Mouse (Mus musculus) skeletal muscle tissue, adult 2 months (tissue): Measurements from ENCODE around the gene Phgr1.
A peak's percentile ranks its signal among the peaks of the same experiment; 100 is the strongest.

ENCODE experiments used
- DNase-seq: peaks from one replicate; pipeline ENCODE4 v3.0.0-alpha.2; 2012; ENCODE audit warnings: low read depth, low spot score

Gene Phgr1

GRCm38 (mm10) chr2:118779065-118779464 lies 6.5 kb downstream of the Phgr1 start:
- no peak for DNase-seq

GRCm38 (mm10) chr2:118779504-118780480 lies 7.2 kb downstream of the Phgr1 start, which contains the start of gene Disp2:
Gene Disp2, plus strand, starts transcription at chr2:118779719.
- DNase-seq = peak; percentile 83

GRCm38 (mm10) chr2:118781115-118781514 lies 8.5 kb downstream of the Phgr1 start:
- no peak for DNase-seq

- no peak for DNase-seq
These were observed 9.7 kb downstream of the Phgr1 start for GRCm38 (mm10) chr2:118782303-118782702.

- DNase-seq = no peak
These were observed 10.5 kb downstream of the Phgr1 start for GRCm38 (mm10) chr2:118783093-118783492.

- no peak for DNase-seq
These were observed 11.1 kb downstream of the Phgr1 start for GRCm38 (mm10) chr2:118783663-118784062.

GRCm38 (mm10) chr2:118786525-118786924 lies 14.0 kb downstream of the Phgr1 start:
- no peak for DNase-seq

- DNase-seq = peak; percentile 54
These were observed 16.9 kb downstream of the Phgr1 start for GRCm38 (mm10) chr2:118789501-118789900.

- DNase-seq = no peak
These were observed 17.6 kb downstream of the Phgr1 start for GRCm38 (mm10) chr2:118790221-118790550.

- peak; percentile 39 for DNase-seq
These were observed 18.3 kb downstream of the Phgr1 start for GRCm38 (mm10) chr2:118790551-118791525.

GRCm38 (mm10) chr2:118791591-118792258 lies 19.2 kb downstream of the Phgr1 start:
- DNase-seq = no peak

- DNase-seq = peak; percentile 54
These were observed 19.7 kb downstream of the Phgr1 start for GRCm38 (mm10) chr2:118792259-118792613.

- DNase-seq = no peak
These were observed 21.1 kb downstream of the Phgr1 start for GRCm38 (mm10) chr2:118793636-118794035.

- DNase-seq = no peak
These were observed 30.1 kb downstream of the Phgr1 start for GRCm38 (mm10) chr2:118802542-118803118.

GRCm38 (mm10) chr2:118804474-118804873 lies 31.9 kb downstream of the Phgr1 start:
- DNase-seq = no peak

GRCm38 (mm10) chr2:118805137-118805536 lies 32.6 kb downstream of the Phgr1 start:
- no peak for DNase-seq

- no peak for DNase-seq
These were observed 33.2 kb downstream of the Phgr1 start for GRCm38 (mm10) chr2:118805756-118806155.

GRCm38 (mm10) chr2:118806860-118807259 lies 34.3 kb downstream of the Phgr1 start:
- DNase-seq = peak; percentile 52

- no peak for DNase-seq
These were observed 38.3 kb downstream of the Phgr1 start for GRCm38 (mm10) chr2:118810861-118811260.

- DNase-seq = no peak
These were observed 40.2 kb downstream of the Phgr1 start for GRCm38 (mm10) chr2:118812724-118813123.
